Mouse (Mus musculus): ENCODE results near the gene Olfr1133.

DNA sequence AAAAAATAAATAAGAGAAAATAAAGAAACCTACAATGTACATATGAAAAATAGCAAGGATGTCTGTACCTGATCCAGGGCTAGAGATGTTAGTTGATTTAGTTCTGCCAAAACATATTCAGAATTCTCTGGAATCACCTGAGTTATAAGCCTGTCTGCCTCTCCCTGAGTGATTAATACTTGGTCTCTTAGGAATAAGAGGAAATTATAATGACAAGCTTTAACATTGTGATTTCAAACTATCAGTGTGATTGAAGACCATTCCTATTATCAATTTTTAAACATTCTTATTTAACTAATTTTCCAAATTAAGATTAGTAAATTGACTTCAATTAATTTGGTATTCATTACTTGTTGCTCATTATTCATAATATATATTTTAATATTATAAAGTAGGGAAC is at the start of gene Olfr1133:
- no peak for TF ChIP-seq CTCF (IDR thresholded peaks at IDR 0.05; ENCODE audit: low read depth, low read length)
- no peak for TF ChIP-seq POLR2A (IDR thresholded peaks at IDR 0.05; ENCODE audit: extremely low read depth, insufficient read depth, low read length)
